Mouse (Mus musculus) heart, adult 2 months (tissue): ENCODE data around the gene Ifrd2. TPM values are rescaled to one million over a fixed set of nuclear protein-coding genes. Genes with fewer than 3 reads are reported as not detected.
A peak's percentile ranks its signal among the peaks of the same experiment; 100 is the strongest.

Experiments used
- DNase-seq, 2 experiments: peaks; one replicate each; pipeline ENCODE4 v3.0.0; 2021
- H3K27ac ChIP-seq: fragments of 200-600 bp; 2 replicates; pipeline ENCODE4 v1.8.1; 2022
- H3K27me3 ChIP-seq: fragments of 200-500 bp; 2 replicates; pipeline ENCODE4 v1.6.1; 2012; ENCODE audit warnings: mild to moderate bottlenecking, low read length, inconsistent platforms, mixed read lengths; ENCODE audit not compliant: control insufficient read depth, insufficient read depth
- H3K36me3 ChIP-seq: fragments of 200-500 bp; 2 replicates; pipeline ENCODE4 v1.6.1; 2012; ENCODE audit warnings: low read length, inconsistent platforms; ENCODE audit not compliant: control insufficient read depth, insufficient read depth
- H3K4me1 ChIP-seq: fragments of 200-500 bp; 2 replicates; pipeline ENCODE4 v1.6.1; 2011; ENCODE audit warnings: low read length; ENCODE audit not compliant: control insufficient read depth, insufficient read depth
- H3K4me3 ChIP-seq: fragments of 200-600 bp; 2 replicates; pipeline ENCODE4 v1.8.1; 2022
- H3K79me2 ChIP-seq: fragments of 200-500 bp; replicated peaks from 2 replicates; pipeline ENCODE4 v1.6.1; 2012; ENCODE audit warnings: mild to moderate bottlenecking, inconsistent platforms, low read length, moderate library complexity, mixed read lengths; ENCODE audit not compliant: control insufficient read depth, insufficient read depth
- H3K9ac ChIP-seq: fragments of 200-500 bp; 2 replicates; pipeline ENCODE4 v1.6.1; 2012; ENCODE audit warnings: low read depth, mild to moderate bottlenecking, control low read depth, inconsistent platforms, low read length, mixed read lengths
- CTCF ChIP-seq: fragments of 200-600 bp; IDR thresholded peaks from 2 replicates; pipeline ENCODE4 v1.8.1; 2022; ENCODE audit warnings: antibody characterized with exemption, mild to moderate bottlenecking, moderate library complexity
- EP300 ChIP-seq: fragments of 200-500 bp; IDR thresholded peaks from 2 replicates; pipeline ENCODE4 v1.6.1; 2011; ENCODE audit warnings: low read depth, low read length, control low read depth; ENCODE audit not compliant: insufficient read depth
- POLR2A ChIP-seq: fragments of 200-500 bp; IDR thresholded peaks from 2 replicates; pipeline ENCODE4 v1.6.1; 2011; ENCODE audit warnings: mild to moderate bottlenecking, low read depth, low read length, control low read depth; ENCODE audit not compliant: insufficient read depth
- WGBS: fragments of 180-500 bp; shearing (Covaris S2); methylation state at CpG from one replicate; pipeline ENCODE4 v1.1.7; 2018; 5-methylcytosine and 5-hydroxymethylcytosine counted together
- intact Hi-C: fragments of 180-260 bp; cut with DNase I; formaldehyde crosslinking; loops from one replicate; pipeline ENCODE4 v1.15.1; 2025
- polyA plus RNA-seq: library from polyadenylated mRNA; depleted of rRNA; stranded (reverse); fragments of >200 nt; gene quantifications from 2 replicates; pipeline ENCODE4 v1.2.3, GENCODE M21; 2012
- total RNA-seq, 2 experiments: library from RNA; stranded (reverse); gene quantifications; 2 replicates each; pipeline ENCODE4 v1.2.3; 2021

Ifrd2 gene
- total and polyA plus RNA-seq, 3 experiments: 39.9 to 51.4 (median 43.7) TPM

- WGBS: 10% methylated on average over 37 of the region's 37 CpGs
- peak overlapping the region; percentile 74 for H3K9ac ChIP-seq
- TF ChIP-seq EP300 (no peak), POLR2A (no peak), CTCF (no peak)
- intact Hi-C loops: loop anchor here (2.0 kb wide), 1 partner anchor 15 kb away; no protein-coding TSS in a partner anchor
- peak overlapping the region; percentile 85 for H3K27ac ChIP-seq
- H3K36me3 ChIP-seq: peaks cover 14% of the 10 kb centered on the region
- no peaks in the 10 kb centered on the region for H3K27me3 ChIP-seq
- H3K79me2 ChIP-seq: peaks cover 5% of the 10 kb centered on the region
- H3K4me3 ChIP-seq: peak overlapping the region; percentile 60
- DNase-seq: peak in 1 of 2 experiments; percentile 64
- peaks cover 16% of the 10 kb centered on the region for H3K4me1 ChIP-seq
These were observed 33.7 kb upstream of the Ifrd2 start for GRCm38 (mm10) chr9:107553541-107554318.

GRCm38 (mm10) chr9:107554319-107554825 lies 33.1 kb upstream of the Ifrd2 start:
- DNase-seq: peak; percentile 96
- peaks cover 5% of the 10 kb centered on the region for H3K79me2 ChIP-seq
- intact Hi-C loops: loop anchor here (2.0 kb wide), 1 partner anchor 14 kb away; no protein-coding TSS in a partner anchor
- H3K36me3 ChIP-seq: peaks cover 16% of the 10 kb centered on the region
- peak overlapping the region; percentile 97 for H3K4me3 ChIP-seq
- H3K4me1 ChIP-seq: peaks cover 16% of the 10 kb centered on the region
- peak overlapping the region; percentile 99 for H3K27ac ChIP-seq
- H3K27me3 ChIP-seq: no peaks in the 10 kb centered on the region
- TF ChIP-seq CTCF: peak; percentile 36
- peak; percentile 49 for TF ChIP-seq EP300
- peak; percentile 96 for TF ChIP-seq POLR2A
- peak overlapping the region; percentile 91 for H3K9ac ChIP-seq
- WGBS: under 1% methylated on average over 53 of the region's 53 CpGs

GRCm38 (mm10) chr9:107555031-107555457 lies 32.4 kb upstream of the Ifrd2 start:
- Histone ChIP-seq H3K9ac (peak overlapping the region; percentile 91), H3K27ac (peak overlapping the region; percentile 99), H3K79me2 (peaks cover 5% of the 10 kb centered on the region), H3K4me3 (peak overlapping the region; percentile 97), H3K4me1 (peaks cover 16% of the 10 kb centered on the region), H3K36me3 (peaks cover 19% of the 10 kb centered on the region), H3K27me3 (no peaks in the 10 kb centered on the region)
- intact Hi-C loops: loop anchor here (2.0 kb wide), 1 partner anchor 14 kb away; no protein-coding TSS in a partner anchor
- 0% methylated on average over 23 of the region's 23 CpGs for WGBS
- TF ChIP-seq CTCF (no peak), POLR2A (peak; percentile 83), EP300 (peak; percentile 91)
- DNase-seq: peak; percentile 80 to 86

GRCm38 (mm10) chr9:107555701-107556100 lies 31.7 kb upstream of the Ifrd2 start:
- TF ChIP-seq POLR2A (no peak), EP300 (no peak), CTCF (no peak)
- Histone ChIP-seq H3K36me3 (peaks cover 21% of the 10 kb centered on the region), H3K4me3 (peak overlapping the region; percentile 97), H3K9ac (peak overlapping the region; percentile 91), H3K27ac (peak overlapping the region; percentile 99), H3K4me1 (peaks cover 16% of the 10 kb centered on the region), H3K27me3 (no peaks in the 10 kb centered on the region), H3K79me2 (peaks cover 5% of the 10 kb centered on the region)
- 10% methylated on average over 2 of the region's 2 CpGs for WGBS
- intact Hi-C loops: loop anchor here (2.0 kb wide), 1 partner anchor 13 kb away; no protein-coding TSS in a partner anchor
- DNase-seq: no peak

- Histone ChIP-seq H3K36me3 (peaks cover 23% of the 10 kb centered on the region), H3K27ac (peak overlapping the region; percentile 99), H3K79me2 (peaks cover 5% of the 10 kb centered on the region), H3K27me3 (no peaks in the 10 kb centered on the region), H3K4me1 (peaks cover 14% of the 10 kb centered on the region), H3K9ac (peak overlapping the region; percentile 15), H3K4me3 (peak overlapping the region; percentile 97)
- no peak for DNase-seq
- WGBS: 26% methylated on average over 3 of the region's 3 CpGs
- intact Hi-C loops: no loop called here
- TF ChIP-seq POLR2A (peak; percentile 26; the same call in 1 of the 2 replicates), EP300 (0 out of 2 replicates have a peak, but pooled peaks have one; percentile 14), CTCF (no peak)
These were observed 31.1 kb upstream of the Ifrd2 start for GRCm38 (mm10) chr9:107556346-107556745.
